Mouse (Mus musculus) liver, postnatal 0 days (tissue): Measurements from ENCODE around the gene Ttpal.

Experiments
- CTCF ChIP-seq: sonication (generic); IDR thresholded peaks from 2 replicates; pipeline ENCODE4 v1.5.1; 2016; ENCODE audit warnings: antibody characterized with exemption, low read depth
- EP300 ChIP-seq: IDR thresholded peaks from 2 replicates; pipeline ENCODE4 v1.6.1; 2016; ENCODE audit warnings: antibody characterized with exemption, low read depth, mild to moderate bottlenecking

GRCm38 (mm10) chr2:163558548-163558947 is 43.6 kb upstream of the Ttpal start:
- TF ChIP-seq CTCF (no peak), EP300 (no peak)
